Mouse (Mus musculus): ENCODE data around the gene Kcnh4. TPM values are rescaled to one million over a fixed set of nuclear protein-coding genes. Genes with fewer than 3 reads are reported as not detected.

Gene Kcnh4
- polyA plus RNA-seq, 1 experiment from 2014 or later = 0.15 TPM

DNA sequence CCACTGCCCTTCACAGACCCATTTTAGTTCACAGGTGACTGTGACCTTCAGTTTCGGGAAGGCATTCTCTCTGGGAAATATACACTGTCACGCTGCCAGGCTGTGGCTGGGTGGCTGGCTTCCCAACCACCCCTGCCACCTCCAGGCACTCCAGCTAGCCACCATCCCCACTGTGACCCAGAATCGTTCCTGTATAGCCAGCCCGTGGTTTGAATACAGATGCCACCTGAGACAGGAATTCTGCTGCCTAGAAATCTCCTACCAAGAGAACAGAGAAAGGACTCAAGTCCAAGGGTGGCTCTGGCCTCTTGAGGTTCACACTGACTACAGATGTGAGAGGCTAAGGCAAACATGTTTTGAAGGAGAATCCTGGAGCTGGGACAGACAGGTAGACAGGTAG is 40.9 kb downstream of the Kcnh4 start:
- no peak for ATAC-seq
- Histone ChIP-seq H3K27ac (ENCODE audit: low read length) (no peak overlapping the region), H3K9me3 (ENCODE audit: control insufficient read depth, low read length) (no peaks in the 10 kb centered on the region), H3K9ac (ENCODE audit: low read depth, low read length) (no peak overlapping the region), H3K27me3 (replicated peaks; ENCODE audit: control insufficient read depth, insufficient read depth, low read length) (no peaks in the 10 kb centered on the region), H3K4me2 (ENCODE audit: low read depth, low read length) (no peak overlapping the region), H3K36me3 (ENCODE audit: control insufficient read depth, insufficient read depth, low read length) (peaks cover 3% of the 10 kb centered on the region), H3K4me3 (ENCODE audit: low read length) (no peak overlapping the region), H3K4me1 (ENCODE audit: control insufficient read depth, insufficient read depth, low read length) (peaks cover 36% of the 10 kb centered on the region)
- WGBS = 88% methylated on average over 4 of the region's 4 CpGs

DNA sequence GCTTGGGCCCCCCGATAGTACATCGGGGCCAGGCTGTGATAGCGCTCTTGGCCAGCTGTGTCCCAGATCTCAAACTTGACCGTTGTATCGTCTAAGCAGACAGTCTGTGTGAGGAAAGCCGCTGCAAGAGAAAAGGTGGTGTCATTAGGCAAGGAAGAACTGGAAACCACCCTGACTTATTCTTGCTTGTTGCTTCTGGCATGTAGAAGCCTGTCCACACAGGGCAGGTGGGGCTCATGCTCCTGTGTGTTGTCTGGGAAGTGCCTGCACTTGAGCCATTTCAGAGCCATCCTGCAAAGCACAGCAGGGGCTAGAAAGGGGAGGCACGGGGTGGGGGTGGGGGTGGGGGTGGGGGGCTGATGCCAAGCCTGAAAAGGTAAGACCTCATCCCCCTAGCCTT is 41.3 kb downstream of the Kcnh4 start:
- no peaks in the 10 kb centered on the region for H3K9me3 ChIP-seq (ENCODE audit: control insufficient read depth, low read length)
- ATAC-seq = no peak
- peaks cover 3% of the 10 kb centered on the region for H3K36me3 ChIP-seq (ENCODE audit: control insufficient read depth, insufficient read depth, low read length)
- H3K27me3 ChIP-seq (replicated peaks; ENCODE audit: control insufficient read depth, insufficient read depth, low read length) = no peaks in the 10 kb centered on the region
- H3K9ac ChIP-seq (ENCODE audit: low read depth, low read length) = no peak overlapping the region
- no peak overlapping the region for H3K27ac ChIP-seq (ENCODE audit: low read length)
- no peak overlapping the region for H3K4me2 ChIP-seq (ENCODE audit: low read depth, low read length)
- WGBS = 95% methylated on average over 7 of the region's 7 CpGs
- H3K4me1 ChIP-seq (ENCODE audit: control insufficient read depth, insufficient read depth, low read length) = peaks cover 40% of the 10 kb centered on the region
- no peak overlapping the region for H3K4me3 ChIP-seq (ENCODE audit: low read length)

DNA sequence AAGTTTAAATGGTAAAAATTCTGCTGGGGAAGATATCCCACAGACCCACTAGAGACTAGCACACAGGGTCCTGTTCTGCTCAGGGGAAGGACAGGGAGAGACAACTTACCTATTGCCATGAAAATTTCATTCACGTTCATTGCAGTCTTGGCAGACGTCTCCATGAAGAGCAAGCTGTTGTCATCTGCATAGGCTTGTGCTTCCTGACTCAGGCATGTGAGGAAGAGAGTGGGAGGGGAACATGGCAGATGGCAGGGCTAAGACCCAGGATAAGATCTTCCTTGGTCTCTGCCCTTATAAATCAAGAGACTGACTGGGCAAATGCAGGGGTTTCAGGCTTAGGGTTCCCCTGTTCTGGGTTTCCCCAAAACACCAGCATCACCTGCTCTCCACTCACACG is 43.1 kb downstream of the Kcnh4 start:
- H3K36me3 ChIP-seq (ENCODE audit: control insufficient read depth, insufficient read depth, low read length) = peaks cover 3% of the 10 kb centered on the region
- no peak overlapping the region for H3K27ac ChIP-seq (ENCODE audit: low read length)
- WGBS = 89% methylated on average over 3 of the region's 3 CpGs
- no peaks in the 10 kb centered on the region for H3K27me3 ChIP-seq (replicated peaks; ENCODE audit: control insufficient read depth, insufficient read depth, low read length)
- peaks cover 35% of the 10 kb centered on the region for H3K4me1 ChIP-seq (ENCODE audit: control insufficient read depth, insufficient read depth, low read length)
- H3K4me2 ChIP-seq (ENCODE audit: low read depth, low read length) = no peak overlapping the region
- H3K9ac ChIP-seq (ENCODE audit: low read depth, low read length) = no peak overlapping the region
- no peak overlapping the region for H3K4me3 ChIP-seq (ENCODE audit: low read length)
- no peak for ATAC-seq
- no peaks in the 10 kb centered on the region for H3K9me3 ChIP-seq (ENCODE audit: control insufficient read depth, low read length)

DNA sequence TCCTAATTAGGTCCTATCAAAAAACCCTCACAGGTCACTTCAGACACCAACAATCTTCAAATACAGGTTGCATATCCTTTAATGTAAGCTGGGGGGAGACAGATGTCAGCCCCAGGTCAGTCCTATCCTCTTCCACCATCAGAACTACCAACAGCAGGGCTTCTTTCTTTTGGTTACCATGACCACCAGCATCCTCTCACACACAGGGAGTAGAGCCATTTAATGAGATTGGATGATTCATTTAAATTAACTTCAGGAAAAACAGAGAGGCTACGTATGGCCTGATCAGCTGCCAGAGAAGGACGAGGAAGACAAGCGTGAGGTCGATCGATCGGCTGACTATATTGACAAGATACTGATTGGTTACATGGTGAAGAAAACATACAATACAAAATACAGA is 44.8 kb downstream of the Kcnh4 start:
- H3K9me3 ChIP-seq (ENCODE audit: control insufficient read depth, low read length) = no peaks in the 10 kb centered on the region
- peaks cover 3% of the 10 kb centered on the region for H3K36me3 ChIP-seq (ENCODE audit: control insufficient read depth, insufficient read depth, low read length)
- no peak overlapping the region for H3K4me2 ChIP-seq (ENCODE audit: low read depth, low read length)
- no peak overlapping the region for H3K4me3 ChIP-seq (ENCODE audit: low read length)
- peaks cover 33% of the 10 kb centered on the region for H3K4me1 ChIP-seq (ENCODE audit: control insufficient read depth, insufficient read depth, low read length)
- no peak overlapping the region for H3K9ac ChIP-seq (ENCODE audit: low read depth, low read length)
- WGBS = 92% methylated on average over 6 of the region's 6 CpGs
- H3K27ac ChIP-seq (ENCODE audit: low read length) = no peak overlapping the region
- no peak for ATAC-seq
- no peaks in the 10 kb centered on the region for H3K27me3 ChIP-seq (replicated peaks; ENCODE audit: control insufficient read depth, insufficient read depth, low read length)

DNA sequence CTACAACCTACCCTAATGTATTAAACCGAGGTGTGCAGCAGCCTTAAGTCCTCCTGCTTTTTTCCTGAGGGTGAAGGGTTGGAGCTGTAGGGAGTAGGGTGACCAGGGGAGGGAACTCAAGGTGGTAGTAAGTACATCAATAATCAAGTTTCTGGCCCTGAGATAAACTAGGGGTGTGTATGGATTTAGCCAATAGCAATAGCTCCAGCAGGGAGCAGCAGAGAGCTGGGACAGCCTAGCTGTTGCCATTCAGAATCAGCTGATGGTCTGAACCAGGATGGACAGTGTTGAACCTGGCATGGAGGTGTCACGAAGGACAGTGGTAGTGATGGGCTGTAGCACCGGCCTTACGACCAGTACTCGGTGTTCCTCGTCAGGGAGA is 45.2 kb downstream of the Kcnh4 start:
- Histone ChIP-seq H3K27ac (ENCODE audit: low read length) (peak overlapping the region; percentile 74), H3K4me1 (ENCODE audit: control insufficient read depth, insufficient read depth, low read length) (peaks cover 31% of the 10 kb centered on the region), H3K9me3 (ENCODE audit: control insufficient read depth, low read length) (no peaks in the 10 kb centered on the region), H3K27me3 (replicated peaks; ENCODE audit: control insufficient read depth, insufficient read depth, low read length) (no peaks in the 10 kb centered on the region), H3K9ac (ENCODE audit: low read depth, low read length) (peak overlapping the region; percentile 64; the same call in 1 of the 2 replicates), H3K36me3 (ENCODE audit: control insufficient read depth, insufficient read depth, low read length) (peaks cover 3% of the 10 kb centered on the region), H3K4me3 (ENCODE audit: low read length) (no peak overlapping the region), H3K4me2 (ENCODE audit: low read depth, low read length) (peak overlapping the region; percentile 60; the same call in 1 of the 2 replicates)
- WGBS = 37% methylated on average over 6 of the region's 6 CpGs
- peak; percentile 34; the same call in 1 of the 2 replicates for ATAC-seq

DNA sequence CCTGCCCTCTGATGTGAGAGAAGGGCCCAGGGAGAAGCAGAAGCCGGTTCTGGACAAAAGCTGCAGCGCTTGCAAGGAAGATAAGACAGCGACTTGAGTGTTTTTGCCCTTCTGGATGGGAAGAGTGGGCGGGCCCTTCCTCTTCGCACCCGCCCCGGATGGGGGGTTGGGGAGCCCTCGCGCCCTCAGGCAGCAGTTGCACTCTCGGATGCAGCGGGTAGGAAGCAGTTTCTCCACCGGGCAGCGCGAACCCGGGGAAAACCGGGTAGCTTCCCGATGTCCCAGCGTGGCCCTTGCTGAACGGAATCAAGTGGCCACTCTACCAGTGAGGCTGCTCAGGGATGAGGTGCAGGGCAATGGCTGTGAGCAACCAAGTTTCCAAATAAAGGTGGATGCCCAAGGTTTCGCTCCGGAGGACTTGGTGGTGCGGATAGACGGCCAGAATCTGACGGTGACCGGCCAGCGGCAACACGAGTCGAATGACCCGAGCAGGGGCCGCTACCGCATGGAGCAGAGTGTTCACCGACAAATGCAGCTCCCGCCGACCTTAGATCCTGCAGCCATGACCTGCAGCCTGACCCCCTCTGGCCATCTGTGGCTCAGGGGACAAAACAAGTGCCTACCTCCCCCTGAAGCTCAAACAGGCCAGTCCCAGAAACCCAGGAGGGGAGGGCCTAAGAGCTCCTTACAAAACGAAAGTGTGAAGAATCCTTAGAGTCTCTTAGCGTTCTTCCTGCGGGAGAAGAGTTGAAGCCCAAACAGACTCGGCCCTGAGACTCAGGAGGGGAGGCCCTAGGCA is 45.8 kb downstream of the Kcnh4 start, which contains the start of gene Hspb9:
Gene Hspb9, plus strand, starts transcription at position 116 of the 799 bp plus-strand sequence.
- Histone ChIP-seq H3K9me3 (ENCODE audit: control insufficient read depth, low read length) (no peaks in the 10 kb centered on the region), H3K27me3 (replicated peaks; ENCODE audit: control insufficient read depth, insufficient read depth, low read length) (no peaks in the 10 kb centered on the region), H3K4me1 (ENCODE audit: control insufficient read depth, insufficient read depth, low read length) (peaks cover 31% of the 10 kb centered on the region), H3K27ac (ENCODE audit: low read length) (peak within 1 kb of the TSS; percentile 74), H3K9ac (ENCODE audit: low read depth, low read length) (peak within 1 kb of the TSS; percentile 64), H3K4me2 (ENCODE audit: low read depth, low read length) (peak within 1 kb of the TSS; percentile 60), H3K36me3 (ENCODE audit: control insufficient read depth, insufficient read depth, low read length) (peaks cover 8% of the 10 kb centered on the region), H3K4me3 (ENCODE audit: low read length) (peak within 1 kb of the TSS; percentile 39)
- 12% methylated on average over 38 of the region's 38 CpGs for WGBS
- ATAC-seq = peak; percentile 27; the same call in 1 of the 2 replicates

DNA sequence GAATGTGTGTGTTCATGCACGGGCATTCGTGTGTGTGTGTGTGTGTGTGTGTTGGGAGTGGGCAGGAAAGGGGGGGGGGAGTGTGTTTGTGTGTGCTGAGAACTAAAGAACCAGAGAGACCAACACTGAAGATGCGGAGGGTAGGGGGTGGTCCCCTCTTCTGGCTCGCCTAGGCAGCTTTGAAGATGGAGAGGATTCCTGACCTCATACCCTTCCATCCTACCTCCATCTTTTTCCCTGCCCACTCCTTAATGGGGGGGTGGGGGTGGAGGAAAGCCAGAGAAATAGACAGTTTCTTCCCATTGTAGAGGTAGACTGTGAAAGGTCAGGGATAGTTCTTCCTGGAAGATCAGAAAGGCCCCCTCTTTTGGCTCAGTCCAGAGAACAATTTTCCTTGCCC is 46.6 kb downstream of the Kcnh4 start:
- peak overlapping the region; percentile 60; the same call in 1 of the 2 replicates for H3K4me2 ChIP-seq (ENCODE audit: low read depth, low read length)
- H3K27me3 ChIP-seq (replicated peaks; ENCODE audit: control insufficient read depth, insufficient read depth, low read length) = no peaks in the 10 kb centered on the region
- no peaks in the 10 kb centered on the region for H3K9me3 ChIP-seq (ENCODE audit: control insufficient read depth, low read length)
- no peak for ATAC-seq
- peaks cover 31% of the 10 kb centered on the region for H3K4me1 ChIP-seq (ENCODE audit: control insufficient read depth, insufficient read depth, low read length)
- H3K9ac ChIP-seq (ENCODE audit: low read depth, low read length) = peak overlapping the region; percentile 64
- no peak overlapping the region for H3K4me3 ChIP-seq (ENCODE audit: low read length)
- peaks cover 13% of the 10 kb centered on the region for H3K36me3 ChIP-seq (ENCODE audit: control insufficient read depth, insufficient read depth, low read length)
- peak overlapping the region; percentile 74 for H3K27ac ChIP-seq (ENCODE audit: low read length)
- WGBS = 73% methylated on average over 4 of the region's 4 CpGs

DNA sequence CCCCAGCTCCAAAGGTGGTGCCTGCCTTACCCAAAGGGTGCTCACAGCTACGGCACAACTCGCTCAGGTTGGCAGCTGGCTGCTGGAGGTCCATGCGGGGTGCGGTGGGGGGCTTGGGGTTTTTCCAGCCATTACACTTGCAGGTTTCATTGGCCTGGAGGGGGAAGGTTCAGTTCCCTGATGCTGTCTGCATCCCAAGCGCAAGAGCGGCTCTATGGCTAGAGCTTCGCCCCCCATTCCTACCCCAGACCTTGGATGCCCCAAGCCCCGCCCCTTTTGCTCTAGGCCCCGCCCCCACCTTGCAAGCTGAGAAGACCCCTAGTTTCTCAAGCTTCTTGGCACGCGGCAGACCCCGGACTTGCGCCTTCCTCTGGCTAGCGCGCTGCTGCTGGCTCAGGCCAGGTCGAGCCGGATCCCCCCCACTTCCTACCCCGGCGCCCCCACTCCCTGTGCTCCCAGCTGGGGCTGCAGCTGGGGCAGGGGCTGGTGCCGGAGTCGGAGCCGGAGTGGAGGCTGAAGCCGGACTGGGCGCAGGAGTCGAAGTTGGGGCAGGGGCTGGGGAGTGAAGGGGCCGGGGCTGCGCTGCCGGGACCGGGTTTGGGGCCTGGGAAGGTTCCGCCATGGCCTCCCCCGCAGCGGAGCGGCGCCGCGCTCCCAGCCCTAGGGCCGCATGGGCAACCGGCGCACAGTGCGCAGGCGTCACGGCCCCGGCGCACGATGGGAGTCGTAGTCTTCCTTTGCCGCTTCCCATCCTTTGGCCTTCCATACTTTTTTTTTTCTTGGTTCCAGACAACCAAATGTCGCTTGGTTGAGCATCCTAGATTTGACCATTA is 47.7 kb downstream of the Kcnh4 start, which contains the start of gene Kat2a:
Gene Kat2a, minus strand, starts transcription at position 683 of the 833 bp plus-strand sequence.
- Histone ChIP-seq H3K4me1 (ENCODE audit: control insufficient read depth, insufficient read depth, low read length) (peaks cover 31% of the 10 kb centered on the region), H3K27ac (ENCODE audit: low read length) (peak within 1 kb of the TSS; percentile 74), H3K36me3 (ENCODE audit: control insufficient read depth, insufficient read depth, low read length) (peaks cover 15% of the 10 kb centered on the region), H3K9me3 (ENCODE audit: control insufficient read depth, low read length) (no peaks in the 10 kb centered on the region), H3K4me3 (ENCODE audit: low read length) (peak within 1 kb of the TSS; percentile 100), H3K27me3 (replicated peaks; ENCODE audit: control insufficient read depth, insufficient read depth, low read length) (no peaks in the 10 kb centered on the region), H3K4me2 (ENCODE audit: low read depth, low read length) (peak within 1 kb of the TSS; percentile 78), H3K9ac (ENCODE audit: low read depth, low read length) (peak within 1 kb of the TSS; percentile 99)
- ATAC-seq = peak; percentile 84
- 1% methylated on average over 47 of the region's 48 CpGs for WGBS

DNA sequence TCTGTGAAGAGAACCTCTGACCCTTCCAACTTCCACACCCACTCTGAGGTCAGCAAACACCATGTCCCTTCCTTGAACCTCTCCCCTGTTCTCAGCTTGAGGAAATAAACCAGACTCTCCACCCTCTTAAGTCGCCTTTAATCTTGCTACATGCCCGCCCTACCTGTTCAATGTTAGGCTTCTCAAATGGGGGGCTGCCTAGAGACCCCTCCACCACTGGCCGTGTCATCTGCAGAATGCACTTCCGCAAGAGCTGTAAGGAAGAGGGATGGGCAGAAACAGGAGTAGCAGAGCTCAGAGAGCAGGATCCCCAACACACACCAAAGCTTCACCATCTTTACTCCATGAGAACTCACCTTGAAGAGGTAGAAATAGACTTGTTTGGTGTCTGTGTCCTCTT is 48.8 kb downstream of the Kcnh4 start:
- H3K4me3 ChIP-seq (ENCODE audit: low read length) = no peak overlapping the region
- 71% methylated on average over 4 of the region's 4 CpGs for WGBS
- ATAC-seq = no peak
- no peaks in the 10 kb centered on the region for H3K9me3 ChIP-seq (ENCODE audit: control insufficient read depth, low read length)
- peak overlapping the region; percentile 78; the same call in 1 of the 2 replicates for H3K4me2 ChIP-seq (ENCODE audit: low read depth, low read length)
- H3K27me3 ChIP-seq (replicated peaks; ENCODE audit: control insufficient read depth, insufficient read depth, low read length) = no peaks in the 10 kb centered on the region
- H3K36me3 ChIP-seq (ENCODE audit: control insufficient read depth, insufficient read depth, low read length) = peaks cover 20% of the 10 kb centered on the region
- H3K9ac ChIP-seq (ENCODE audit: low read depth, low read length) = peak overlapping the region; percentile 99; the same call in 1 of the 2 replicates
- H3K4me1 ChIP-seq (ENCODE audit: control insufficient read depth, insufficient read depth, low read length) = peaks cover 31% of the 10 kb centered on the region
- H3K27ac ChIP-seq (ENCODE audit: low read length) = no peak overlapping the region

Measured in intestine, embryonic 16.5 days (tissue).